Mouse (Mus musculus) olfactory bulb, adult 2 months (tissue): Measurements from ENCODE around the gene Cd101.

Experiments used
- CTCF ChIP-seq: fragments of 200-500 bp; IDR thresholded peaks from 2 replicates; pipeline ENCODE4 v1.5.1; 2012; ENCODE audit warnings: low read depth, mild to moderate bottlenecking, low read length, moderate library complexity; ENCODE audit not compliant: insufficient read depth
- POLR2A ChIP-seq: fragments of 200-500 bp; IDR thresholded peaks from 2 replicates; pipeline ENCODE4 v1.6.1; 2012; ENCODE audit warnings: mild to moderate bottlenecking, low read depth, low read length, moderate library complexity; ENCODE audit not compliant: insufficient read depth

DNA sequence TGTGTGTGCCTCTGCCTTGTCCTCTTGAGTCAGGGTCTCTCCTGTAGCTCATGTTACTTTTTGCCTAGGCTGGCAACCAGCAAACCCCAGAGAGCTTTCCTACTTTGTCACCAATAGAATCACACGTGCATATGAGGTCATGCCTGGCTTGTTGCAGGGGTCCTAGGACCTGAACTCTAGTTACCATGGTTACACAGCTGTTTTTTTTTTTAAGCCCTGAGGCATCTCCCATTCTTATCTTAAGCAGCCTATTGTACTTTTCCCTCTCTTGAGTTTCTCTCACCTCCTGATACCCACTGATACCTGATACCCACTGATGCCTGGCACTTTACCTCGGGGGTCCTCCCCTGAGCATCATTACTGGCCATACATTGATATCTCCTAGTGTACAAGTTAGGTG, 29.6 kb downstream of the Cd101 start:
- no peak for TF ChIP-seq CTCF
- no peak for TF ChIP-seq POLR2A
